Mouse (Mus musculus) liver (tissue): Measurements from ENCODE around the gene Cand2.

ENCODE experiments used
- DNase-seq: peaks from one replicate; pipeline ENCODE4 v3.0.0-alpha.2; 2020; ENCODE audit warnings: mixed read lengths

Cand2 gene

DNA sequence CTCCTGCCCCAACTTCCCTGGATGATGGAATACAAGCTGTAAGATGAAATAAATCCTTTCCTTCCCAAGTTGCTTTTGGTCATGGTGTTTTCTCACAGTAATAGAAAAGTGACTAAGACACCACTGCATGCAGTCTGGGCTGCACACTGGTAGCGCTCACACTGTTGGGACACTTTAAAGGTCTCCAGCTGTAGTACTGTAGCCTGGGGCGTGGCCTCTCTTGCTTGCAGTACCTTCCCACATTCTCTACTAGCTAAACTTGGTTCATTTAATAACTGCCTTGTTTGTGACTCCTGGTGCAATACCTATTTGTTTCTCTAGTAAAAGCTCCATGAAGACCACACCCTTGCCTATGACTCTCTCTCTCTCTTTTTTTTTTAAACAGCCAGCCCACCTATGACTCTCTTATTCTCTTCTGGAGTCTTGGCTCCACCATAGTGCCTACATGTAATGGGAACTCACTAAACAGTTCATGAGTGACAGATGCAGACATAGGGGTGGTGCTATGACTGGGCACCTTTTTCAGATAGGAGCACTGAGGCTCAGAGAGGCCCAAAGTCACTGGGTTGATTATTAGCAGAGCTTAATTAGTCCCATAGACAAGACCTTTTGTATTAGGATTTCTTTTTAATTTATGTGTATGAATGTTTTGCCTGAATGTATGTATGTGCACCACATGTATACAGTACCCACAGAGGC lies 58.0 kb downstream of the Cand2 start:
- DNase-seq: no peak

DNA sequence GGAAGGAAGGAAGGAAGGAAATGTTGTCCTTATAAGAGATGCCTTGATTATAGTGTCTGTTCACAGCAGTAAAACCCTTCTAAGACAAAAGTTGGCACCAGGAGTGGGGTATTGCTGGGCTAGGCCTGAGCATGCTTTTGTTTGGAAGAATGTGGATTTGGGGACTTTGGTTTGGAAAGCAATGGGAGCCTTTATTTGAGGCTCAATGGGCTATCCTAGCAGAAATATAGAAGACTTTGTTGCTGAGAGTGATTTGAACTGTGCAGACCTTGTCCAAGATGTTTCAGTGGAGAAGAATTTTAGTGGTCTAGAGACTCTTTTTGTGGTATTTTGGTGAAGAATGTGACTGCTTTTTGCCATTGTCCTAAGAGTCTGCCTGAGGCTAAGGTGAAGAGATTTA lies 59.5 kb downstream of the Cand2 start:
- DNase-seq: no peak

DNA sequence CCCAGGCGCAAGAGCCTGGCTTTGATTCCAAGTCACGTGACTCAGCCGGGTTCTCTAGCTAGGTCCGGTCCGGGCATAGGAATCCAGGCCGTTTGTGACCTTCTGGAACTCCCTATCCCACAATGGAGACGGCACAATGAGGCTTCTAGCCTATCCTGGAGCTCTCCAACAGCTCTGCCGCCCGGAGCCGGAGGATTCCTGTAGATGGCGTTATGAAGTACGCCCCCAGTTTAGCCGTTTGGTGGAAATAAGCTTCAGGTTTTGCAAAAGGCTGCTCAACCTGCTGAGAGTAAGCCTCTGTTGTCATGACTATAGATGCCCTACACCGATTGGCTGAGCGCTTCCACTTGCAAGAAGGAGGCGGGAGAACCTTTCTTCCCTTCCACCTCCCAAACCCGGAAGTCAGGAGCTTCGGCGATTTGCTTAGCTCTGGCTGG lies 63.8 kb downstream of the Cand2 start, which contains the start of gene Efcab12:
Gene Efcab12, minus strand, starts transcription at position 252 of the 437 bp plus-strand sequence.
- peak; percentile 75 for DNase-seq

DNA sequence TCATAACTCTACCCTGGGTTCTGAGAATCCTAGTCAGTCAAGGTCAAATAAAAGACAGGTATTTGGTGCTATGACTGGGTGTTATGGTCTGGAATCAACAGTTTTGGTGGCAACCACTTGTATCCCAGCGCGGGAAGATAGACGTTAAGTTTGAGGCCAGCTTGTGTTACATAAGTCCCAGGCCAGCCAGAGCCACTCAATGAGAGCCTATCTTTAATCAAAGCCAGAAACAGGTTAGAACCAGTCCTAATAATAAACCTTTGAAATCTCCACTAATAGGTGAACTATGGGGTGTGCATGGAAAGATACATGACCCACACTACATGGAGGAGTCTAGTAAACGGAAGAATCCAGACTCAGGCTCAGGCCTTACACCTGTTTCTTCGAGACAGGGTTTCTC lies 64.4 kb downstream of the Cand2 start:
- no peak for DNase-seq

DNA sequence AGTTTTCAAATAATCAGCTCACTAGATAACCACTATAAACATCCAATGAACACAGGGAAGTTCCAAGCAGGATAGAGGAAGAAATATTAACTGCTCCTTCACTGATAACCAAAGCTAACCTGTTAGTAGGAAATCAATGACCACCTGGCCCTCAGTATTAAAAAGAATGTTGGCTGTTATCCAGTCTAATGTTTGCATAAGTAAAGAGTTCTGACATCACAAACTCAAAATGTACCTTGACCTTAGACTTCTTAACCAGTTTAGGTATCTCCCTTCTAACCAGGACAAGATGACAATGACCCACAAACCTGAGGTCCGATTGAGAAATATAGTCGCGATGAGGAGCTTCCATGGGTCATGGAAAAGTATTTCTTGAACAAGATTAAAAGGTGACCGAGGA lies 70.7 kb downstream of the Cand2 start:
- DNase-seq: no peak

DNA sequence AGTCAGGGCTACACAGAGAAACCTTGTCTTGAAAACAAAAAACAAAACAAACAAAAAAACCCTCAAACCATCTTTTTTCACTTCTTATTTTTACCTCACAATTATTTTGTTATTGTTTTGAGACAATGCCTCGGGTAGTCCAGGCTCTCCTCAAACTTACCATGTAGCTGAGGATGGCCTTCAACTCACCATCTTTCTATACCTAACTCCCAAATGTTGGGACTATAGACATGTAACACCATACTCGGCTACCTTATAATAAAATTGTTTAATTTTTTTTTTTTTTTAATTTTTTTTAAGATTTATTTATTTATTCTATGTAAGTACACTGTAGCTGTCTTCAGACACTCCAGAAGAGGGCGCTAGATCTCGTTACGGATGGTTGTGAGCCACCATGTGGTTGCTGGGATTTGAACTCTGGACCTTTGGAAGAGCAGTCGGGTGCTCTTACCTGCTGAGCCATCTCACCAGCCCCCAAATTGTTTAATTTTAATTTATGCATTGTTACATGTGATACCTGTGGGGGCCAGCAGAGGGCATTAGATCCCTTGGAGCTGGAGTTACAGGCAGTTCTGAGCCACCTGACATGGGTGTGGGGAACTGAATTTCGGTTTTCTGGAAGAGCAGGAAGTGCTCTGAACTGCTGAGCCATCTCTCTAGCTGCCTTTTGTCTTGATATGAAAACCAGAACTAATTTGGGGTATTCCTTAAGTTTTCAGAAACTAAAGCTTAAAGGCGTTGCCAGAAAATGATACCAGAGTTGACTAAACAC lies 72.5 kb downstream of the Cand2 start:
- peak; percentile 64 for DNase-seq

DNA sequence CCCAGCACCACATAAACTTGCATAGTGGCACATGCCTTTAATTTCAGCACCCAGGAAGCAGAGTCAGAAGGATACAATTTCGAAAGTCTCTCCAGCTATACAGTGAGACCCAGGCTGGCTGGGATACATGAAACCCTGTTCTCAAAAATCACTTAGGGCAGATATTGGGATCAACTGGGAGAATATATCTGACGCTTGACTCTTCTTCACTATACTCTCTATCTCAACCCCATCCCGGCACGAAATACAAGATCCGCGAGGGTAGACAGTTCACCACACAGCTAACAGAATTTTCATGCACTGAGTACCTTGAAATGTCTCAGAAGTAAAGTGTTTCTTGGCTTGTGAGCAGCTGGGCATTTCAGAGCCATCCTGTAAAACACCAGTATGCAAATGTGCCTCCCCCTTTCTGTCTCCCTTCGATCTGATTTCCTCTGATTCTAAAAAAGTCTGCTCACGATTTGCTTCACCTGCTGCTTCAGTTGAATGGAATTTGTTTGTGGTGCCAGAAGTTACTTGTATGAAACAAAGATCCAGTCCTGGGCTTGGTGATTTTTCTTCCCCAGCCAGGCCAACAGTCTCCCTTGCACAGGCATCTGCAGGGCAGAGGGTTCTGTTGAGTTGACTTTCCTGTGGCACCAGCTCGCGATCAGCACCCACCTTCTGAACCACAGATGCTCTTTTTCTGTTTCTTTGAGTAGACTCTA lies 74.4 kb downstream of the Cand2 start:
- no peak for DNase-seq

DNA sequence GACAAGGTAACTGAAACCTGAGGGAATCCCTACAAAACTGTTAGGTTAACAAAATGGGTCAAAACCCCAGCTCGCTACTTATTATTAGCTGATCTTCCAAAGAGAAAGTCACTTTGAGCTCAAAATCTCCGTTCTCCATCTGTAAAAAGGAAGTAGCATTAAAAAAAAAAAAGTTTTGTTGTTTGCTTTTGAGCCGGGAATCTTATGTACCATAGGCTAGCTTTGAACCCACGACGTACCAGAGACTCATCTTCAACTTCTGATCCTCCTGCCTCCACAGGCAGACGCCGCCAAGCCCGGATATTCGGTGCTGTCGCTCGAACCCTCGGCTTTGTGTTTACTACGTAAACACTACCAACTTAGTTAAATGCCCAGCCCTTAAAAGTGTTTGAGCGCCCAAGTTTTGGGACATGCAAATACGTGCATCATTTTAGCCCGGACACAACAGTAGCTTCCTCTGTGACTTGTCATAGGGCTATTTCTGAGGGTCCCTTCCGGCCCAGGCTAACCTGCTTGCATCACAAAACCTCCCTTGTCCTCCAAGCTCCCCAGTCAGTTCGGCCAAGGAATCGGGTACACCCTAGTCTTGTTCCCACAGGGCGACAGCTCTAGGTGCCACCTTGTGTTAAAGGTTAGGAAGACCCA lies 78.2 kb downstream of the Cand2 start:
- DNase-seq: peak; percentile 19

DNA sequence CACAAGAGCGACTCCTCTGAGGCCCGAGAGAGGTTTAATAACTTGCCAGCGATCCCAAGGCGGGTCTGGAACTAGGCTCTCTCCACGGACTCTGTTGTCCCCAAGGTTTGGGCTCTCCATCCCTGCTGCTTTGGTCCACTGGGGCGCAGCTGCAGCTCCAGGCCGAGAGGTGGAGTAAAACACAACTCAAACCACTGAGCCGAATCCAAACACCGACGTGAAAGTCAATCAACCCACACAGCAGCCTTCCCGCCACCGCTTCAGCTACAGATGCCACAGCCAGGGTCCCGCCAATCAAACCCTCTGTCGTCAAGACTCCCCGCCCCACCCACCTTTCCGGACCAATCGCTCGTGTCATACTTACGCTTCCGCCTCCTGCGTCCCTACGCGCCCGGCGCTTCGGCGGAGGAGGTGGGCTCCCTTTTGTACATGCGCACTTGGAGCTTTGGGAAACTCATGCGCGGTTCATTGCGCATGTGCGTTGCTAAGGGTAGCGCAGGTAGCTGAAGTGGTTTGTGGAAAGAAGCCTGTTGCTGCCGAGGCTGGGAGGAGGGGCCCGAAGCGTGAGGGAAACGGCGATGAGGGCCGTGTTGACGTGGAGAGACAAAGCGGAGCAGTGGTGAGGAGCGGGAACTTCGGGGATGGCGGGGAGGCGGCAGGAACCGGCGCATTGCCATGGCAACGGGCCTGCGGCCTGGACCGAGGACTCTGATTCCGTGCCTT lies 78.9 kb downstream of the Cand2 start, which contains the start of the genes Mbd4 and Ift122:
Gene Mbd4, minus strand, starts transcription at position 281 of the 723 bp plus-strand sequence.
Gene Ift122, plus strand, starts transcription at position 380 of the 723 bp plus-strand sequence.
- peak; percentile 99 for DNase-seq

DNA sequence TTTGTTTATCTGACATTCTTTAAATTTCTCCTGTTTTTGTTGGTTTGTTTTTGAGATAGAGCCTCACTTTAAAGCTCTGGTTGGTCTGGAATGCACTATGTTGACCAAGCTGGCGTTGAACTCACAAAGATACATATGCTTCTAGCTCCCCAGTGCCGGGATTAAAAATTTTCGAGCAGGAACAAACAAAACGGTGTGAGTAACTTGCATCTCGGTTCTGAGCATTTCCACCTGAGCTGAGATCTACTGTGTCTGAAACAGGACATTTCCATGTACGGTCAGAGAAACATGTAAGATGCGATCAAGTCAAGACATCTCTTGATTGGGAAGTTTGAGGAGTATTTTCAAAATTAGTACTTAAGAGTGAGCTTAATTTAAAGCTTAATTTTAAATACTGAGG lies 79.6 kb downstream of the Cand2 start:
- no peak for DNase-seq

DNA sequence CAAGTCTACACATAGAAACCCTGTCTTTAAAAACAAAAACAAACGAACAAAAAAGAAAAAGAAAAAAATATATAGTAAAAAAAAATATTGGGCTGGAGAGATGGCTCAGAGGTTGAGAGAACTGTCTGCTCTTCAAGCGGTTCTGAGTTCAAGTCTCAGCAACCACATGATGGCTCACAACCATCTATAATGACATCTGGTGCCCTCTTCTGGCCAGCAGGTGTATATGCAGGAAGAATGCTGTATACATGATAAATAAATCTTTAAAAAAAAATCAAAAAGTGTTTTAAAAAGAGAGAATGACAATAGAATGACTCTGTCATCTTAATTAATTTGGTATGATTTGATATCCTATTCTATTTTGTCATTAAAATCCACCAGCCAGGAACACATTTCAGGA lies 80.1 kb downstream of the Cand2 start:
- DNase-seq: peak; percentile 30
